Mouse (Mus musculus): Measurements from ENCODE around the gene Prkcz. TPM values are rescaled to one million over a fixed set of nuclear protein-coding genes. Genes with fewer than 3 reads are reported as not detected.
"Not testable (repeated sequence)": the region's sequence is repeated elsewhere in the genome, so short reads cannot be mapped to it uniquely, and the experiment has no call there.

The Prkcz gene
- polyA plus RNA-seq, 1 experiment from 2014 or later = 9.9 TPM

DNA sequence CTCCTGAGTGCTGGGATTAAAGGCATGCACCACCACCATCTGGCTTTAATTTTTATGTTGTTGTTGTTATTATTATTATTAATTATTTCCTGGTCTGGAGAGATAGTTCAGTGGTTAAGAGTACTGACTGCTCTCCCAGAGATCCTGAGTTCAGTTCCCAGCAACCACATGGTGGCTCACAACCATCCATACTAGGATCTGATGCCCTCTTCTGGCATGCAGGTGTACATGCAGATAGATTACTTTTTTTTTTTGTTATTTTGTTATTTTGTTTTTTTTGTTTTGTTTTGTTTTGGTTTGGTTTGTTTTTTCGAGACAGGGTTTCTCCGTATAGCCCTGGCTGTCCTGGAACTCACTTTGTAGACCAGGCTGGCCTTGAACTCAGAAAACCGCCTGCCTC lies 113.1 kb downstream of the Prkcz start:
- DNase-seq (ENCODE audit: low spot score) = not testable (repeated sequence)

DNA sequence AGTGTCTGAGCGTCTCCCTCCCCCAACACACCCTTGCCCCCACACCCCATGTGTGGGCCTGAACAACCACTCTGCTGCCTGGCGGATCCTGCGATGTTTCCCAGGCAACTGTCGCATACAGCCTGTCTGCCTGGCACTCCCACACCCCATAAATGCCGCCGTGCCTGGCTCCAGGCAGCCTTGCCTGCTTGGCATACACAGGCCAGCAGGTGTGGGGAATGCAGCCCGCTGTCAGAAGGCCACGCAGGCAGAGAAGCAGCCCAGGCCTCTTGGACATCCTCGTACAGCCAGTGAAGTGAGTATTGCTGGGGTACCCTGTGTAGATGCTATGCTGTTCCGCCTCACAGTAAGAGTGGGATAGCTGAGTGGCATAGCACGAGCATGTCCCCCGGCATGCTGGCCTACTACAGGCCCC lies 114.5 kb downstream of the Prkcz start:
- DNase-seq (ENCODE audit: low spot score) = no peak

DNA sequence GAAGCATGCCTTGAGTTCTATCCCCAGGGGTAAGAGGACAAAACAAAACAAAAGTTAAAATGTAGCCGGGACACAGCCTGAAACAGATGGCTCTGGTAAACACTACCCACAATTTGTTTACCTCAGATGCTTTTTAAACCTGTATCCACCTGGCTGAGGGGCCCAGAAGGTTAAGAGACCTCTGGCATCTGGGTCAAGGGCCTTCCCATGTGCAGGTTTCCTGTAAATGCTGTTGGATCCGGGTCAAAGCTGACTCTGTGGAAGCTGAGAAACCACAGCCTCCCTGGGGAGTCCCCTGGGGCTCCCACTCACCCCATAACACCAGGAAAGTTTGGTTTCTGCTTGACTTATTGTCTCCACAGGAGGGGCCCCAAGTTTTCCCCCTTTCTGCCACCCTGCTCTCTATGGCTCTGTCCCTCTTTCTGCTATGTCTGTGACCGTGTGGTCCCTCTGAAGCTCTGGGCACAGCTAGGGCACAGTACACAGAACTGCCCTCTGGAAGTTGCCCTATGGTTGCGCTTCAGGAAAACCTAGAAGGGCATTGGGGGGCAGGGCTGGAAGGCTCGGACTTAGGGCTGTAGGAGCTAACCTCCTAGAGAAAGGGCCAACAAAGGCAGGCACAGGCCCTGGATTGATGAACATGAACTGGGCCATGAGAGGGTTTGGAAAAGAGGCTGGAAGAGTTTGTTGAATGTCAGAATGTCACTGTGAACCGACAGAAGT lies 115.2 kb downstream of the Prkcz start:
- no peak for DNase-seq (ENCODE audit: low spot score)

DNA sequence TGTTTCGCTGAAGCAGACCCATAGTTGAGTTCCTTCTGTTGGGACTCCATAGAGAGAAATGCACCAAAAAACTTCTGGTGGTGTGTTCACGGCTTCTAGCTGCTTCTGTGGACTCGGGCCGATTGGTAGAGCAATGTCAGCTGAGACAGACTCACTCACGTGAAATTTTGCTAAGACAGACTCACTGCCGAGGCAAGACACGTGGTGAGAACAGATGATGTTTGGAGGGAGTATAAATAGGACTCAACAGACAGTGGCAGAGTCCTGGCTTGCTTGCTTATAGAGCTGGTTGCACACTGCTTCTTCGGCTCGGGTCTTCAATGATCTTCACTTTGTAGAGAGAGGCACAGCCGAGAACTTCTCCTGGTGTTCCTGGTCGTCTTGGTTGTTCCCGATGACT lies 117.9 kb downstream of the Prkcz start:
- DNase-seq (ENCODE audit: low spot score) = no peak

DNA sequence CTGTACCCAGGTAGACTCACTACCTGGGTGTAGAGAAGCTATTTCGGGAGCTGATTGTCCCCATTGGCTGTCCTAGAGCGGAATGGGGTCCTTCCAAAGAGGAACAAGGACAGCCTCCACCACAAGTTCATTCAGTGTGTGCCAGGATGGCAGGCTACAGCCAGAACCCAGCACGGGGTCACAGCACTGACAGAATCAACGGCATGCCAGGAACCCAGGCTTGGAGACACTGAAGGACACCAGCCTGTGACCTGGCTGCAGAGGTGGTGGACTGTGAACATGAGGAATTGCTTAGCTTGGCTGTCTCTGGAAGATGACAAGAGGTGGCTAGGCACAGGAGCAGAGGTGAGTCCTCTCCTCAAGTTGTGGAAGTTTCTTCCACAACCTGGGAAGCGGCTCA lies 118.9 kb downstream of the Prkcz start:
- DNase-seq (ENCODE audit: low spot score) = no peak

- DNase-seq (ENCODE audit: low spot score) = no peak
These were observed 119.4 kb downstream of the Prkcz start for GRCm38 (mm10) chr4:155241789-155242188.

DNA sequence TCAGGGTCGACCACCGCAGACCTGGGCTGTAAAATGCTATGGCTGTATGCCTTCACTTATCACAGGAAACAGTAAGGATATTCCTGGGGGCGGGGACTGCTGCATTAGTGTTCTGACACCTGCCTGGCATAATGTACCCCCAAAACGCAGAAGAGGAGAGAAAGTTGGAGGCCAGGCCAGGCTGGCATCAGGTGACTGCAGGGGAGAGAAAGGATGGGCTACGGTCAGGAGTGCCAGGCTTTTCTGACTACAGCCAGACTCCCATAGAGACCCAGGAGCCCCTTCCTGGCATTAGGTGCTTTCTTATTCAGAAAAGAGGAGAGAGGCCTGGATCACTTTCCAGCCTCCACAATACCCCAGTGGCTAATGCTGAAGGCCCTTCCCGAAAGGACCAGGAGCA lies 121.7 kb downstream of the Prkcz start:
- no peak for DNase-seq (ENCODE audit: low spot score)

DNA sequence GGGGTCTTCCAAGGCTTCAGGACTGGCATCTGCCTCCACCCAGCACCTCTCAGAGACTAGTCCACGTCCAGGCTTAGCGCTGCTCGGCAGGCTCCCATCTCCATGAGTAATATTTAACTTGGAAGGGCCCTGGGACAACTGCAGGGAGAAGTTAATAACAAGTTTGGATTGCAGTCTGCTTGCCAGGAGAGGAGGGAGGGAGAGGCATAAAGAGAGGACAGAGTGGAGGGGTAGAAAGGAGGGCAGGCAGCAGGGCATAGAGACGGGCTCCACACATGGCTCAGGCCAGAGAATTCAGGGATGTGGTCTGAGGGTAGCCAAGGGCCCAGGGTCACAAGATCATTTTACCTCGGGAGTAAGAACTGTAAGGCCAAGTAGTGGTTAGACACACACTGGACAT lies 122.9 kb downstream of the Prkcz start:
- no peak for DNase-seq (ENCODE audit: low spot score)

DNA sequence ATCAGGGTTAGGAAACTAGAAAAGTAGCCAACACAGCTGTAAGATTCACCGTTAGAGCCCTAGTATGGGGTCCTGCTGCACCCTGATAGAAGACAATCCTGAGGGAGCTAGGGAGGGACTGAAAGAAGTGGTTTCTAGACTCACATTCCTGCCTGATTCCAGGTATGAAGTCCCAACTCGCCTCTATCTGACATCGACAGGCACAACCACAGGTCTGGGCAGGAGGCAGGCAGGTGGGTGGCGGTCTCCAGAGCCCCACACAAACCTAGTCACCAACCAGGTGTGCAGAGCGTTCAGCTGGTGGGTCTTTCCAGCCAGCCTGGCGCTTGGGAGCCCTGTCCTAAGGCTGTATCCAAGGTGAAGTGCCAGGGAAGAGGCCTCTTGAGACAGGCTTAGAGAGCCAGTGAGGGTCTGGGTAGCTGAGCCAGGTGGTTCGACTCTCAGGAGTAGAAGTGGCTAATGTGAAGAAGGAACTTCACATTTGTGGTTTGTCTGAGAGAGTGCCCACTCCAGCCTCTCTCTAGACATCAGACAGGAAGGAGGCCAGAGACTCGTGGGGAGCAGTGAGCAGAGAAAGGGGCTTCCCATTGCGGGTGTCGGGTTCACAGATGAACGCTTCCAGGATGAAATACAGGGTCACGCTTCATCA lies 124.3 kb downstream of the Prkcz start:
- no peak for DNase-seq (ENCODE audit: low spot score)

DNA sequence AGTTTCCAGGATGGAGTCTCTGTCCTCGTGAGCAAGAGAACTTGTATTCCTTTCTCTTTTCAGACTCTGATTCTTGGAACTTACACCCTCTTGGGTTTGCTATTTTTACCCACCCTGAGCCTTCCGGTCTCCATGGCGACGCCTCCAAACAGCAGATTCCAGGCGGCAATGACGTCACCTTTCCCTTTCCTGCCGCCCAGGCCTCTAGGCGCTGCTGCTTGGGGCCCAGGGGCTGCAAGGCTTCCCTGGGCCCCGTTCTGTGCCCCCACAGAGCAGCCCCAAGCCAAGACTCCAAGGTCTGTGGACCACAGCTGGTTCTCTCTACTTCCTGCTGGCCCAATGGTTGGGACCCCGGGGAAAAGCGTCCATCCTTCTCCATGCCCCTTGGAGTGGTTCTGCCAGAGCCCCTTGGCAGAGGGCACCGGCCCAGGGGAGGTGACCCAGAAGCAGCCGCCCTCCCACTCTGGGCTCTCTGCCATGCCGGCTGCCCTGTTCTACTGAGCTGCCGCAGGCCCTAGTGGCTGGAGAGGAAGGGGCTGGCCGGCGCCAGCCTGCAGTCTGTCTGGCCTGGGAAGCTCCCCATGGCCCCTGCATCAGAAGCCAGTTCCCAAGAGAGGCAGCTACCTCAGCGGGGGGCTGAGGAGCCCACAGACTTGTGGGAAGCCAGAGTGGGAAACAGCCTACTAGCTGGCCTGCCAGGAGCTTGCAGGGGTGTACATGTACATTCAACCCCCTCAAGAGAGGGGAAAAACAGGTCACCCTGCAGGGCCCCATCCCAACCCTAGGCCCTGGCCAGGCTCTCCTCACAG lies 125.6 kb downstream of the Prkcz start:
- peak; percentile 72 for DNase-seq (ENCODE audit: low spot score)

- DNase-seq (ENCODE audit: low spot score) = no peak
These were observed 126.5 kb downstream of the Prkcz start for GRCm38 (mm10) chr4:155234371-155235310.

DNA sequence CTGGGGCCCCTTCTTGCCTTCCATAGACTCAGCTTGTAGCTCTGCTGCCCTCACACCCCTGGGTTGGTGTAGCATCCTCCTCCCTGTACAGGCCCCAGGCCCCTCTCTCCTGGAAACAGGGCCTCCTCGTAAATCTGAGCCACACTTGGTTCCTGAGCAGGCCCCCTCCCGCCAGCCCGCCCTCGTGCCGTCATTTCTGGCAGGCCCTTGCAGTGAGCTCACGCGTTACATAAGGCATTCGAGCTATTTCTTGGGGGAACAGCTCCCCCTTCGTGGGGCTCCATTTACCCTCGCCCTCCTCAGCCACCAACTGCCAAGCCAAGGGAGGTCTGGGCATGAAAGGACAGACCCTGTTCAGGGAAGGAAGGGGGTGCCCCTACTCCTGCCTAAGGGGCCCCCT lies 127.3 kb downstream of the Prkcz start:
- peak; percentile 32 for DNase-seq (ENCODE audit: low spot score)

DNA sequence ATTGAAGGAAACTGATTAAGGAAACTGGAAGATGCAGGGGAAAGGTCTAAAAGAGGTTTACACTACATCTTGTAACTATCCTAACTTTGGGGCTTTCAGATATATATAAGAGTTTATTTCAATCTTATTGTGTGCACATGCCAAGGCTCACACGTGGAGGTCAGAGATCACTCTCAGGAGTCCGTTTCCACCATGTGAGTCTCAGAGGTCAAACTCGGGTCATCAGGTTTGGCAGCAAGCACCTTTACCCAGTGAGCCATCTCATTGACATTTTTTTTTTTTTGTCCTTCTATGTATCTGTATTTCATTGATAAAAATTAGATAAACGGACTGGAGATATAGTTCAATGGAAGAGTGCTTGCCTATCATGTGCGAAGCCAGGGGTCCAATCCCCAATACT lies 132.7 kb downstream of the Prkcz start:
- no peak for DNase-seq (ENCODE audit: low spot score)

DNA sequence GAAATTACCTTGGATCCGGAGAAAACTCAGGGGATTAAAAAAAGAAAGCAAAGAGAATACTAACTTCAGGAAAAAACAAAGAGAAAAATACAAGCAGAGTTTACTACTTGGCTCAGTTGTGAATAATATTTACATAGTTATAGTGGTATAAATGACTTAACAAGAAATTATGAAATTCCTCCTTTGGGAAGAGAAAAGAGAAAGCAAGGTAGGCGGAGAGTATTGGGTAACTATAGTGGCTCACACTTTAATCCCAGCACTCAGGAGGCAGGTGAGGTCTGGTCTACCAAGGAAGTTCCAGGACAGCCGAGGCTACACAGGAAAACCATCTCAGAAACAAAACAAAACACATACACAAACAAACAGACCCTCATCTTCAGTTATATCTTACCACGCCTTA lies 133.2 kb downstream of the Prkcz start:
- no peak for DNase-seq (ENCODE audit: low spot score)

DNA sequence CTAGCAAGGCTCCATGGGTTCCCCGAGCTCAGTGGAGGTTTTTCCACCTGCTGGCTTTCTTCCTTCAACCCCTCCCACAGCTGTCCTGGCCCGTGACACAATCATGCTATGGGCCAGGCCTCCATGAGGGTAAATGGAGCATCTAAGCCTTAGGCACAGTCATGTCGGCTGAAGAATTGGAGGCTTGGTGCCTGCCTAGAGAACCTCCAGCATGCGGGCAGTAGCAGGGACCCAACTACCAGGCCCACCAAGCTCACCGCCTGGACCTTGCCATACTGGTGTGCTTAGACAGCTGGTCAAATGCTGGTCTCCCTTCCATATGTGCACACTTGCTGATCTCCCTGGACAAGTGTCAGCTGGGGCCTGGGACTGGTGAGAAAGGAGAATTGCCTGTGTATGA lies 135.2 kb downstream of the Prkcz start:
- no peak for DNase-seq (ENCODE audit: low spot score)

GRCm38 (mm10) chr4:155223594-155224528 lies 137.3 kb downstream of the Prkcz start:
- DNase-seq (ENCODE audit: low spot score) = no peak

- DNase-seq (ENCODE audit: low spot score) = peak; percentile 95
These were observed 138.1 kb downstream of the Prkcz start for GRCm38 (mm10) chr4:155222841-155223593.

DNA sequence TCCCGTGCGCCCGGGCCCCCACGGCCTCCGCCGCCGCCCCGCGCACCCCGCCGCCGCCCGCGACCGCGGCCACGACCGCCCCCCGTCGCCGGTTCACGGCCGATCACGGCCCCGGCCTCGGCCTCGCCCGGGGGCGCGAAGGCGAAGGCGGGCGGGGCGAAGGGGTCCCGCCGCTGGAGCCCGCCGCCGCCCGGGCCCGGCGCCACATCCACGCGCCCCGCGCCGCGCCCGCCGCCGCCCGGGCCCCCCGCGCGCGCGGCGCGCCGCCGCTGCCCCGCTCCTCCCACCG lies 138.7 kb downstream of the Prkcz start, which contains the start of gene Ski:
Gene Ski (minus strand): TSS at position 41 of the 289 bp plus-strand sequence.
- no peak for DNase-seq (ENCODE audit: low spot score)

All from thymus, postnatal 0 days (tissue).